Mouse (Mus musculus): ENCODE results near the gene Pde4a.
"Not testable (repeated sequence)": the region's sequence is repeated elsewhere in the genome, so short reads cannot be mapped to it uniquely, and the experiment has no call there.

The Pde4a gene

GRCm38 (mm10) chr9:21245113-21245487, 79.6 kb downstream of the Pde4a start:
- no peak for DNase-seq (ENCODE audit: low read depth)

GRCm38 (mm10) chr9:21246342-21246741, 80.8 kb downstream of the Pde4a start:
- DNase-seq (ENCODE audit: low read depth): no peak

- DNase-seq (ENCODE audit: low read depth): no peak
Measured at GRCm38 (mm10) chr9:21248326-21248725, 82.8 kb downstream of the Pde4a start, which contains the start of gene S1pr5. Gene S1pr5 (minus strand): TSS chr9:21248443.

- no peak for DNase-seq (ENCODE audit: low read depth)
Measured at GRCm38 (mm10) chr9:21249629-21250508, 84.4 kb downstream of the Pde4a start.

- no peak for DNase-seq (ENCODE audit: low read depth)
Measured at GRCm38 (mm10) chr9:21250509-21250908, 85.0 kb downstream of the Pde4a start.

GRCm38 (mm10) chr9:21251116-21251735, 85.7 kb downstream of the Pde4a start:
- no peak for DNase-seq (ENCODE audit: low read depth)

- no peak for DNase-seq (ENCODE audit: low read depth)
Measured at GRCm38 (mm10) chr9:21254690-21255089, 89.2 kb downstream of the Pde4a start.

GRCm38 (mm10) chr9:21256349-21256748, 90.8 kb downstream of the Pde4a start:
- DNase-seq (ENCODE audit: low read depth): not testable (repeated sequence)

- DNase-seq (ENCODE audit: low read depth): no peak
Measured at GRCm38 (mm10) chr9:21260491-21261040, 95.1 kb downstream of the Pde4a start.

GRCm38 (mm10) chr9:21261831-21262230, 96.3 kb downstream of the Pde4a start:
- no peak for DNase-seq (ENCODE audit: low read depth)

Data from fibroblast of lung, adult 2 months (primary cell).